Comparison of ENCODE assay signal across 10 mouse cellular contexts in the genomic region with DNA sequence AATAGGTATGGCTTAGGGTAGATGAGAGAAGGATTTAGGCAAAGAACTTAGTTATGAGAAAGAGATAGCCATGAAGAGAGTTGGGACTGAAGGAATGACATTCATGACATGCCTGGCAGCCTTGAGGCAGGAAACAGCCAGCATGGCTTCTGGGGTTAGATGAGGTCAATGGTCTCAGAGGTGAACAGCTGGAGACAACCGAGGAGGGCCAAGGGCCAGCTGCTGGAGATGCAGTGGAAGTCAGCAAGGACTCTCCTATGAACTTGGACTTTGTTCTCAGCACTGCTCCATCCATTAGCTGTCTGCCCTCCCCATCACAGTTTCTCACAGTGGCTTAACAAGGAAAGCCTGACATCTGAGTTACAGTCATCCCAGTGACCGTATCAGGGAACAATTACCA.
DNase-seq lines count a peak whose midpoint lies in the region; ATAC-seq lines count a peak whose summit lies in the region.
"Had no signal": no experiment of that assay in that cellular context is flagged by ENCODE, and none has a peak within 500 bp of the region (broad histone marks: within the 10 kb centered on the region; RNA-seq: fewer than 3 reads in every experiment).

No protein-coding gene starts in this region.

- intact Hi-C loops in heart, postnatal 10 days (cut with DNase I) = no loop called here
- intact Hi-C loops in left cerebral cortex, postnatal 36 days (cut with DNase I) = no loop called here

- peak; percentile 36 for DNase-seq in embryo, embryonic 10.5 days (ENCODE audit: low spot score)
- no peak for DNase-seq in embryo, embryonic 9.5 days (ENCODE audit: extremely low spot score)
- peak; percentile 26 for DNase-seq in gastrocnemius, postnatal 10 days
- DNase-seq in heart, postnatal 10 days = peak; percentile 72 to 77
- peak; percentile 62 for DNase-seq in lung, postnatal 10 days
- DNase-seq in right cerebral cortex, postnatal 10 days (ENCODE audit: low spot score in 2 of 2) = no peak
- no peak for DNase-seq in left cerebral cortex, postnatal 36 days (ENCODE audit: low spot score in 2 of 2)

- ATAC-seq in erythroblast, adult 5-6 weeks (replicated peaks; ENCODE audit: low FRiP score, poor library complexity, severe bottlenecking) = no peak
- ATAC-seq: activated CD4-positive, CD25-positive, alpha-beta regulatory T cell, adult 4 months; intestine, embryonic 15.5 days had no signal

Comparison
In these comparisons a context has a peak if more than half of its experiments do, and no peak if none do; other contexts are left out.
1. DNase-seq: peak in embryo, embryonic 10.5 days (single experiment), gastrocnemius, postnatal 10 days (single experiment), heart, postnatal 10 days (2 of 2) and lung, postnatal 10 days (single experiment); none in embryo, embryonic 9.5 days (single experiment), right cerebral cortex, postnatal 10 days (0 of 2) and left cerebral cortex, postnatal 36 days (0 of 2).